Comparison of ENCODE assay signal across 29 mouse cellular contexts in the genomic region with DNA sequence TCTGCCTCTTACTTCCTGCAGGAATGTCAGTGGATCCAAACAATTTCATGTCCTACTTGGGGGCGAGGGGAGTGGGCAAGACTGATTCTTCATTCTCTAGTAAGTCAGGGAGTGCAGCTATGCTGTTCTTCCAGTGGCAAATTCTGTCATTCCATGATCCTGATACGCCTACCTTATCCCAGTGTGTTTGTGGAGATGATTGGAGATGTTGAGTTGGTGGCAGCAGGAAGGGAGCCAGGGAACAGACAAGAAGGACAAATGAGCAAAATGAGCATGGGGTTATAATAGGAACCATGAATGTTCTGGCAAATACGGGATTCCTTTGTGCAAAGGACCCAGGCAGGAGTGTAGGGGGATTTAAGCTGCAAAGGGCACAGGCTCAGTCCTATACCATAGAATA.
"Had no signal": no experiment of that assay in that cellular context is flagged by ENCODE, and none has a peak within 500 bp of the region (broad histone marks: within the 10 kb centered on the region; RNA-seq: fewer than 3 reads in every experiment).

No protein-coding gene starts in this region.

- H3K4me3 ChIP-seq: embryonic facial prominence, embryonic 10.5 days; embryonic facial prominence, embryonic 12.5 days; embryonic facial prominence, embryonic 13.5 days; embryonic facial prominence, embryonic 15.5 days; erythroblast, embryonic 14.5 days; forebrain, embryonic 10.5 days; forebrain, embryonic 12.5 days; forebrain, embryonic 13.5 days; forebrain, embryonic 15.5 days; gastrocnemius, adult 2 months; heart, adult 2 months had no signal

- H3K27ac ChIP-seq: embryonic facial prominence, embryonic 10.5 days; embryonic facial prominence, embryonic 12.5 days; embryonic facial prominence, embryonic 13.5 days; embryonic facial prominence, embryonic 15.5 days; forebrain, embryonic 10.5 days; forebrain, embryonic 12.5 days; forebrain, embryonic 13.5 days; forebrain, embryonic 15.5 days; gastrocnemius, adult 2 months; heart, adult 2 months had no signal

- DNase-seq: cerebellum, adult 2 months; cerebellum, adult 8-10 months; cerebellum, adult 9-10 months; cerebellum, adult 9-11 months; cerebellum, postnatal 10 days; cerebellum, postnatal 14 days; cerebellum, postnatal 25 days; cerebellum, postnatal 36 days; embryo, embryonic 11 days; forebrain, postnatal 0 days; gastrocnemius, adult 2 months; gastrocnemius, postnatal 10 days; gastrocnemius, postnatal 14 days; gastrocnemius, postnatal 25 days; gastrocnemius, postnatal 36 days; heart, adult 11 months; heart, adult 18-20 months; heart, adult 2 months had no signal

- ATAC-seq: forebrain, embryonic 13.5 days; forebrain, embryonic 14.5 days; forebrain, embryonic 15.5 days; forebrain, embryonic 16.5 days; forebrain, postnatal 0 days had no signal
